Mouse (Mus musculus) urinary bladder, postnatal 36 days (tissue): ENCODE data around the gene Dzip3.

Source experiments
- DNase-seq, 2 experiments: peaks; one replicate each; pipeline ENCODE4 v3.0.0; 2022; ENCODE audit warnings: low spot score in 2 of 2, mixed read lengths in 1 of 2

The Dzip3 gene

DNA sequence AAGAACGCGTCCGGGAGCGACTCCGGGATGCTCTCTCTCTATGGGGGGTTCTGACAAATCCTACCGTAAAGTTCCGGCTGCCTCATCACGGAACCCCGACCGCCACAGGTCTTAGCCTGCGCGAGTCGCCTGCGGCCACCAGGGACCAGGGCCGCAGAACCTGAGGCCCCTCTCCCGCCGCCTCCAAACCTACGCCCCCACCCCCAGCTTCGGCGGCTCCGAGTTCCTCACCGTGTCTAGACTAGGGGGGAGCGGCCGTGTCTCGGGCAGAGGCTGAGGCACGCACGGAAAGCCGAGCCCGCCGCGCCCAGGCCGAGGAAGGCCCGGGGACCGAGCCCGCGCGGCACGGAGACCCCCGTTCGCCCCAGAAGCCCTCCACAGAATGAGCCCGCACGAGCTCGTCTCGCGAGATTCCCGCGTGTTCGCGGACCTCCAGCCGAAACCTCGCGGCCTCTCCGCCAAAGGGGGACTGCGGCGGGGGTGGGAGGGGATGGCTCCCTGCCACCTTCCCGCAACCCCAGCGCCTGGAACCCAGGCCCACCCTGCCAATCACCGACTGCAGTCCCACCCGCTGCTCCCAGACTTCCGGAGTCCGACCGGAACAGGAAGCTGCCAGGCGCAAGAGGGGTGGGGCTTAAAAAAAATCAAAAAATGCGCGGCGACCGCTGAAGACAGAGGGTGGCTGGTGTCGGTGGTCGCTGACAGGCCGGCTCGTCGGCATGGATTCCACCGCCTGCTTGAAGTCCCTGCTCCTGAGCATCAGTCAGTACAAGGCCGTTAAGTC lies at the start of gene Dzip3, which contains the start of gene Cip2a:
TSS of gene Dzip3 (minus strand) at position 607 of the 784 bp plus-strand sequence.
TSS of gene Cip2a (plus strand) at position 627 of the 784 bp plus-strand sequence.
- DNase-seq: peak; percentile 79 to 84

DNA sequence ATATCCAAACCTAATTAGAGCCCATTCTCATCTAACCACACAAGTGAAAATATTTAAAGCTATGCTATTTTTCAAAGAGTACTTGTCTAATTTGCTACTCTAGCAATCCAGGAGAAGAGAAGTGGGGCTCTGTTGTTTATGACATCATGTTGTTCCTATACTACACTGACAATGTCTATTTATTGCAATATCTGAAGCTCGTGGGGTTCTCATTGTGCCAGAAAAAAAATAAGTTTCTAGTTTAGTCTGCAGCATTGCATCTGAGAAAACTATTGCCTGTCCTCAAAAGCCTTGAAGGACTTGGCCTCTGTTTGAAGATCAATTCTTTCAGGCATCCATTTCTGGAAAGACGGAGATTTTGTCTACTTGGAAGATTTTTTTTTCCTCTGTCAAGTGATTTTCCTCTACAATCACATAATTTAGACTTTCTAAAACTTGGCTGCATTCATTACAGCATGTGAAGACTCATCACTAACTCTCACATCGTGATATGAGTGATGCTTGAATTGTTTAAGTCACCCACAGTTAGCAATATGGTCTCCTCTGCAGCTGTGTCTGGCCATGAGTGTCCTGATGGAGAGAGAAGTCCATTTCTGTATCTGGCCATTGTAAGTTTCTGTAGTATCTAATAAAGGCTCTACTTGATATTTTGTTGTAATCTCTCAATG lies 46.7 kb upstream of the Dzip3 start:
- no peak for DNase-seq

DNA sequence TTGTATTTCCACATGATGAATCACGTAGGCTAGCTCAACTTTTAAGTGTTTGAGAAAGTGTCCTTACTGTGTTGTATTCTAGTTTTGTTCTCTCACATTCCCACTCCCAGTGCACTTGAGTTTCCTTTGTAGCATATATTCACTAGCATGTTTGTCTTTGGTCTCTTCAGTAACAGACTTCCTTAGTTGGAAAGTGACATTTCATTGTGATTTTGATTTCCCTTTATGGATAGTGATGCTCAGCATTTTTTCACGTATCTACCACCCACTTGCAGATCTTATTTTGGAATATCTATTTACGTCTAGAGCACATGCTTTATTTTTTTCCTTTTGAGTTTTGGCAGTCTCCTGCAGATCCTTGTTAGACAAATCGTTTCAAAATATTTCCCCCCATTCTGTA lies 43.8 kb upstream of the Dzip3 start:
- DNase-seq: no peak

DNA sequence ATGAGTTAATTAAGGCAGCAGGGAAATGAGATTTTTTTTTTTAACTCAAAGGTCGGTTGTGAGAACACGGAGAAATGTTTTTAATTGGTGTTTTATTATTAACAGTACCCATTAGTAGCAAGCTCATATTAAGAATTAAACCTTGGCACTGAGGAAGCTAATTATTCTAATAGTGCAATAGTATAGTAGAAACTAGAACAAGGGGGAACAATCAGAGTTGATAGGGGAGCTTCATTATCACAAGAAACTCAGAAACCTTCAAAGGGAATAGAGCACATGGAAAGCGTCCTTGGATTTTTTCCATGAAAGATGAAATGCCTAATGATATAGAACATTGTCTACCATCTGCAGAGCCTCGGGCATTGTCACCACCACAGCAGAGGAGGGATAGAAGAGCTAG lies 41.9 kb upstream of the Dzip3 start:
- no peak for DNase-seq

DNA sequence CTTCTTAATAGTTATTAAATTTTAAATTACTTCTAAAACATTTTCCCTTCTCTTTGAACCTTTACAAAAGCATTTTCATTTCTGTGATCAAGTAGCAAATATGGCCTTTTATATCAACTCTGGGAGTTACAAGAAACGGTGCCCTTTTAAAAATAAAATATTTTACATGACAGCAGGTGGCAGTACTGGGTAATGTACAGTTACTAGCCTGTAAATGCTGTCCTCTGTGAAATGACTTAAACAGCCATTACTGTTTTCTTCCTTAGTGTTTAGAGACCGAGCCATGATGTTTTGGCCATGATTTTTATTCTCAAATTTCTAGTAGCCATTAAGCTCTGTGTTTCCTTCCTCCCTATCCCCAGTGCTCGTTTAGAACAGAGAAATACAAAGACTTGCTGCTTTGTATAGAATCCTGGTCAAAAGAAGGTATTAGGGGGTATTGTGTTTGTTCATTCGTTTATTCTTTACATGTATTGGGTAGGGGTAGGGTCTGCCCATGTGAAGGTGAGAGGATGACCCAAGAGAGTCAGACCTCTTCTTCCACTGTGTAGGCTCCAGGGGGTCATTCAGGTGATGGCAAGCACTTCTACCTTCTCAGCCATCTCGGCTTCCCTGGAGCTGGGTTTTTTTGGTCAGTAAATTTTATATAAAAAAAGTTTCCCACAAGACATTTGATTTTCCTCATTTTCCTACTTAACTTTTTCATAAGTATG lies 22.8 kb upstream of the Dzip3 start:
- DNase-seq: no peak

DNA sequence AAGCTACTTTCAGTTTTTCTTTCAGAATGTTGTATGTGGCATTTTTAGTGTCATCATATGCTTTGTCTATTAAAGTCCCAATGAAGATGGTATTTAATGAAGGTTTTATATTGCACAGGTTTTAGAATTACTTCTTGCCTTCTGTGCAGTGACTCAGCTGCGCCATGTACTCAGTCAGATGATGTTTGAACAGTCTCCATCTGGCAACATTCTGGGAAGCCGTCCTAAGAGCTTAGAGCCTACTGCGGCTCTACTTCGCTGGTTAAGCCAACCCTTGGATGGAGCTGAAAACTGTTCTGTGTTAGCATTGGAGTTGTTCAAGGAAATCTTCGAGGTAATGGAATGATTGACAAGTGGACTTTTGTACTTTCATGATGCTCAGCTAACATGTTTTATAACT lies 10.2 kb upstream of the Dzip3 start:
- DNase-seq: no peak

DNA sequence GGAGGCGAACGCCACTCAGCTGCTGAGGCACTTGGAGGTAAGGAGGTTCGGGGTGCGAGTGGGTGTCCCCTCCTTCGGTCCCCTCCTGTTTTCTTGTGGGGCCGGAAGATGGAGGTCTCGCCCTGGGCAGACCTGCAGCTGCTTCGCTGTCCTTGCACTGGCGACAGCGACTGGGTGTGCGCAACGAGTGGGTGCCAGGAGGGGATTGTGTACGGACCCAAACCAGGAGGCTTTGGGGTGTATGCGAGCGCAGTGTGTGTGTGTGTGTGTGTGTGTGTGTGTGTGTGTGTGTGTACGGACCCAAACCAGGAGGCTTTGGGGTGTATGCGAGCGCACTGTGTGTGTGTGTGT lies 353 bp upstream of the Dzip3 start:
- DNase-seq: no peak

DNA sequence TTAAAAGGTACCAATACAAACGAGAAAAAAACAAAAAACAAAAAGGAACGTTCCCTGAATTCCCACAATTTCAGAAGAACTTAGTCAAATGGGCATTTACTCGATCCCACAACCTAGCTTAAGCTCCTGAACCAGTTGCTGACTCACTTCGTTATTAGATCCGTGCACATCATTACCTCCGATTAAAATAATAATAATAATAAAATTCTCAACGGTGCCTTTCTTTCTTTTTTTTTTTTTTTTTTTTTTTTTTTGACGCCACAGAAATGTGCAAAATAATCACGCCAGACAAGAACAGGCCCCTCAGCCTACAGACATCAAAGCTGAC lies 770 bp downstream of the Dzip3 start:
- no peak for DNase-seq

DNA sequence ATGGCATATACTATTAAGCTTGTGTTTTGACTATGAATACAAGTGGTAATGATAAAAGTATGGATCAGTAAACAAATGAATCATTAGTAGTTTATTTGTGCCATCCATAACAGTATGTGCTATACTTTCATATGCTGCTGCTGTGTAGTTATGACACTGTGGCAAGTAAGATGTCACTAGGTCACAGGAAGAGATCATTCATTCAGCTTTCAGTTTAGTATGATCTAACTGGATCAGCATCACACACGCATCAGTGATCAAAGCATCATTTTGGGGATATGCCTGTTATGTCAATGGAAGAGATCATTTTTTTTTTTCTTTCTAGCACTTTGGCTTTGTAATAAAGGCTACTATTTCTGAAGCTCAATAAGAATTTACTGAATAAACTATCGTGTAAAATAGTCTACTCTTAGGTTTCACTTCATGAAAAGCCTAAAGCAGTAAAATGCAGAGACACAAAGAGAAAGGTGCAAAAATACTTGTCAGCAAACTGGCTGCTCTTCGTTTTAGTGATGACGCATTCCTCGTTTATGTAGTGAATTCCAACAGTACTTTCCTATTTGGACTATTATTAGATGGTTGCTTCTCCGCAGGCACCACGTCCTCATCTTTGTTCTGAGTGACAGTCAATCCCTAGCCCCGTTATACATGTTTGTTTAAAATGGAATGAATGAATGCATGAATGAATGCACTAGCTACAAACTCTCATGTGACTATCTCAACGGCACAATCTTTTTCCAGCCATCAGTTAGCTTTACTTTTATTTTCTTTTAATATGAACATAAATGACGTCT lies 1.3 kb downstream of the Dzip3 start:
- no peak for DNase-seq

DNA sequence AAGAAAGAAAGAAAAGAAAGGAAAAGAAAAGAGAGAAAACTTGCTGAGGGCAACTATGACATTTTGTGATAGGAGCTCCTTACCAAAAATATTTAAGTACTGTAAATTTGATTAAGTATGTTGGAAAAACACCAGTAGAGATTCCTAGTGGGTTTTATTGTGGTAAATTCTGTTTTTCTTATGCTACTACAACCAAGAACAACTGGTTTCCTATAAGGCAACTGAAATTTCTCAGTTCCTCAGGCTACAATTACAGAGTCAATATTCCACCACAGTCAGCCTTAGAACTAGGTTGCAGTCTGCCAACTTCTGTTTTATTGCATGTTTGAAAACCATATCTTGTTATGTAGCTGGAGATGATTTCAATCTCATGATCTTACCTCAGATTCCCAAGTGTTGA lies 4.3 kb downstream of the Dzip3 start:
- DNase-seq: no peak

DNA sequence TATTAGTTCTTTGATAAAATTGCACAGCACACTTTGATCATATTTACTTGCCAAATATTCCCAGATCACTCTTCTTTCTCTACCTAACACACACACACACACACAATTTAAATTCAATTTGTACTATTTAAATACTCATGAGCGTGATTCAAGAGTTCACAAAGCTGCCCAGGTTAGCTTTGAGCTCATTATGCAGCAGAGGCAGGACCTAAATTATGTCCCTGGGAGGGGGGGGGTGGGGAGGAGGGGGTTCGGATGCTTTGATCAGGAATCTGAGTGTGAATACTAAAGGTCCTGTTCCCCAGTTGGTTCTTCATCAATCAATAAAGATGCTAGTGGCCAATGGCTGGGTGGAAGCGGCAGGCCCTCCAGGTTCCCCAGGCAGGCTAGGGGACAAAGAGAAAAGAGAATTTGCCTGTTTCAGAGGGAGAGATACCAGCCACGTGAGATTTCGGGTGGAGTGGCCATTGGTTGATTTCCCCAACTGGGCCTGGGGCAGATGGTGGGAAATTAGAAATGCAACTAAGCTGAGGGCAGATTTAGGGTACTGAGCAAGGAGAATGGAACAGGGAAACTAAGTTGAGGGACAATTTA lies 8.8 kb downstream of the Dzip3 start:
- DNase-seq: no peak

DNA sequence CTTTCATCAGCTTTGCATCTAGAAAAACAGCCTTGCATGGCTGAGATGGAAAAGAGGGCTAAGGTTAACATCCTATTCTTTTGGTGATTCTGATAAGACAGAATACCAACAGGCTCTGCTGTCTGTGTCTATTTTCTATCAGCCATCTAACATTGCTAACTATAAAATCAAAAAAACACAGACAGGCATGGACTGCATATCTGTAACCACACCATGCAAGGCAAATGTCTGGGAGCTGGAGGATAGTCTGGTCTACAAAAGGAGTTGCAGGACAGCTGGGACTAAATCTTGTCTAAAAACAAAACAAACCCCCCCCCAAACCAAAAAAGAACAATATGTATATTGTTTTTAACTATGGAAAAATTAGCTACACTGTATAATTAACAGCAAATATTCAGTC lies 14.0 kb downstream of the Dzip3 start:
- no peak for DNase-seq

DNA sequence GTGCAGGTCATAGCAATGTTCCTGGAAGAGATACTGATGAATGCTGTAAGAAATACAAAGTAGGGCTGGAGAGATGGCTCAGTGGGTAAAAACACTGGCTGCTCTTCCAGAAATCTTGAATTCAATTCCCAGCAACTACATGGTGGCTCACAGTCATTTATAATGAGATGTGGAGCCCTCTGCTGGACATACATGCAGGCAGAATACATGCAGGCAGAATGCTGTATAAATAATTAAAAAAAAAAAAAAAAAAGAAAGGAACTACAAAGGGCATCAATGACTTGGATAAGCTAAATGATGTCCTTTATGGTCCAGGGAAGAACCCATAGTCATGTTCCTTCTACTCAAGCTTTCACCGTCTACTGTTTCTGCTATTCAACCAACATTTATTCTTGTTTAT lies 20.4 kb downstream of the Dzip3 start:
- DNase-seq: no peak

DNA sequence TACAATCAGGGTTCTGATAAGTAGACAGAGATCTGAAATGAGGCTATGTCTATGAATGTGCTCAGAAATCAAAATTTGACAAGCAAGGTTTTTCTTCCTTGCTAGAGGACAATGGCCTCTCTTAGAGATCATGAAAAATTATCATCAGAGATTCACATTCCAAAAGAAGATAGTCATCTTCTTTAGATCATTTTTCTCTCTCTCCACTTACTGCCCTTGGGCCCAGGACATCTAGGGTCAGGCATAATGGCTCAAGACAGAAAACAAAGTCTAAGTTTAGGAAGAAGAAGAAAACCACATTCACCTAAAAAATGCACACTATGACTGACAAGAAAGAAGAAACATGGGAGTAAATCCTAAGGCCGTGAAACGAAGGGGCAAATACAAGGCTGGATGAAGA lies 21.0 kb downstream of the Dzip3 start:
- DNase-seq: no peak

DNA sequence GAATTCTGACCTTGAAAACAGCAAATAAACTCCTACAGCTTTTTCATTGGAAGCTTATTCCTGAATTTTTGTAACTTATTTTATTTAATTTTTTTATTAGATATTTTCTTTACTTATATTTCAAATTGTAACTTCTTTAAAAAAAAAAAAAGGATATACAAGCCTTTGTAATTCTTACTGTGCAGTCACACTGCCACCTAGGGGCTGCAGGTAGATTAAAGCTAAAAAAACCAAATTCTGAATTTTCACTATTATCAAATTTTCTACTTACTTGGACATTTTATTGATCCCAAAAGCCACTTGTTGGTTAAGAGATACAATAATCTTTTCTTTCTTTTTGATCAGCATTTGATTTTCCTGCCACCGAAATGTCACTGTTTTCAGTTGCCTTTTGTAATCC lies 52.2 kb downstream of the Dzip3 start:
- no peak for DNase-seq

DNA sequence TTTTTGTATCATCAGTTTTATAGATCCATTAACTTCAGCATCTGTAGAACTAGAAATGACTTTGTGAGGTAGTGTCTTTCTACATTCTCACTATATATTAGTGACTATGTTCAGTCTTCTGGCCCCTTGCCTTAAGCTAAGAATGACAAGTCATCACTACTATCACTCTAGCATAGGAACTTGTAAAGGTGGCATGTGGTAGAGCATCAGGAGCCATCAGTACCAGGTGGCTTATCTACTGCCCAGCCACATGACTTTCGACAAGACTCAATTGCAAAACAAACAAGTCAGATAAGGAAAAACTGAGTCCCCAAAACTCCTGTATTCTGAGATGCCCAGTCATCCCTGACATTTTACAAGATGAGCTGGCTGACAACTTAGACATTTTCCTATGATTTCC lies 70.2 kb downstream of the Dzip3 start:
- DNase-seq: no peak

DNA sequence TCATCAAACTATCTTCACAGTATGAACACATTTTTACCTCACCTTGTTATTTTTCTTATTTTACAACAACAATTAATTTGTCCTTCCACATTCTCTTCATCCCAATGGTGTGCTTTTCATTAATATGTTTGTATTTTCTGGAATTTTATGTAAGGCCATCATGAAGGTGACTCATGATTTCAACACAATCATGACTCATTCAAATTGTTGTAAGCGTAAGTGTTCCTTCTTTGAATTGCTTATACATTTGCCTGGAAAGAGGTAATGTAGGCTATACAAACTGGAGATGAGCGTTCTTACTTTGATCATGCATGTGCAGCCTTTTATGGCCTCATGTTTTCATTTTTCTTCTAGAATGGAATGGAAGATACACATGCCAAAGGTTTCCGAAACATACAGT lies 80.8 kb downstream of the Dzip3 start:
- no peak for DNase-seq

DNA sequence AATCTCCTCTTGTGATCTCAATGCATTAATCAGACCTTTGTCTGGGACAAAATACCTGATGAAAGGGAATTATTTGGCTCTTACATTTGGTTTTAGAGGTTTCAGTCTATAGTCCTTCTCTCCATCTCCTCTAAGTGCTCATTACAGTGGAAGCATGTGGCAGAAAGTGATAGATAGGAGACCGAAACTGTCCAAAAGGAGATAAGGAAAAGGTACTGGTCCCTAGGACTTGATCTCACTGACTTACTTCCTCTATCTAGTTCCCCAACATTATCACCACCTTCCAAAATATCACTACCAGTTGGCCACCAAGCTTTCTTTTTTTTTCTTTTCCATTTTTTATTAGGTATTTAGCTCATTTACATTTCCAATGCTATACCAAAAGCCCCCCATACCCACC lies 82.8 kb downstream of the Dzip3 start:
- no peak for DNase-seq

DNA sequence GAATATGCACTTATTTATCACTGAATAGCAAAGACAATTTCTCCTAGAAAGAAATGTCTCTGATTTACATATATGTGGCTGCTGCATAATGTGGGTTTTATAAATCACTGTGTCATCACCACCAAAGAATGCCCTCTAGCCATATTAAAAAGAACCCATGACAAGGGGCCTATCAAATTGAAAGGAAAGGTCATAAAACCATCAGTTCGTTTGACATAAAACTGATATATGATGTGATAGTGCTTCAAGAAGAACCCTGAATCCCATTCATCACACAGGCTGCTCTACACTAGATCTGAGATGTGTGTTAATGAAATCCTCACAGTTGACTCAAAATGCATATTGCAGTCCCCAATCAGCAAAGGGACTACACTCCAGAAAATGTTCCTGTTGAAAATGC lies 94.1 kb downstream of the Dzip3 start:
- no peak for DNase-seq

DNA sequence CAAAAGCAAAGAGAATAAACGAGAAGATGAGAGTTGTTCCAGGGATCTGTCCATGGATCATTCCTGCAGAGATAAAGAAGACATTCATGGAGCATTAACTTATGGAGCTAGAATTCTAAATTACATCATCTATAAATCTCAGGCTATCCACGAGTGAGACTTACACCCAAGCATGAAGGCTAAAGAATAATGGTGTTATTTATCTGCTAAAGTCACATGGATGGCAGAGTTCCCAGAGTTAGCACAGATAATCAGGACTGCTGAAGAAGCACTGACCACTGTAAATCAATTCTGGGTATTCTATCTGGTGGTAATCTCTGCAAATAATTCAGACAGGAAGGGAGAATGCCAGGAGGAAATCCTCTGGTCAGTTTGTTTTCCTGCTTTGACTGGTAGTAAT lies 103.2 kb downstream of the Dzip3 start:
- no peak for DNase-seq
